Mouse (Mus musculus): ENCODE measurements at regions not wholly inside any gene's neighbourhood (a gene's known extent, or its start where the extent isn't known, plus 50 kb on each side); places are given as distances from the start of the nearest gene placed in this dataset.

GRCm38 (mm10) chr6:147861116-147861515, 185.9 kb upstream of the Far2 start:
- in situ Hi-C loops (cut with MboI; ENCODE audit: low pct_ligation_motif_present, low pct_unique_long_range_greater_than_20kb, low sequenced_read_pairs) (no loop called here), dilution Hi-C loops (cut with MboI; ENCODE audit: extremely low pct_ligation_motif_present, extremely low pct_unique_long_range_greater_than_20kb, low sequenced_read_pairs) (no loop called here)
- TF ChIP-seq POLR2A (IDR thresholded peaks at IDR 0.05; ENCODE audit: low read depth, low read length) (no peak), MEF2A (IDR thresholded peaks at IDR 0.05; ENCODE audit: borderline replicate concordance, low read depth, low read length) (no peak), CHD2 (IDR thresholded peaks at IDR 0.05; ENCODE audit: low read length) (no peak), KAT2A (IDR thresholded peaks at IDR 0.05; ENCODE audit: insufficient replicate concordance, low read length) (no peak), CHD1 (IDR thresholded peaks at IDR 0.05; ENCODE audit: low read depth, low read length) (no peak), JUND (conservative IDR thresholded peaks at IDR 0.05; ENCODE audit: low read depth, low read length) (no peak), POLR2AphosphoS2 (IDR thresholded peaks at IDR 0.05; ENCODE audit: low read depth, low read length) (no peak), ELF1 (IDR thresholded peaks at IDR 0.05; ENCODE audit: low read depth, low read length) (no peak), PAX5 (IDR thresholded peaks at IDR 0.05; ENCODE audit: low read length) (no peak), MAFK (IDR thresholded peaks at IDR 0.05; ENCODE audit: insufficient replicate concordance, low read length) (no peak), ZC3H11A (IDR thresholded peaks at IDR 0.05; ENCODE audit: low read depth, low read length) (no peak), EP300 (IDR thresholded peaks at IDR 0.05; ENCODE audit: low read length) (no peak), ZKSCAN1 (IDR thresholded peaks at IDR 0.05; ENCODE audit: borderline replicate concordance, low read depth, low read length) (no peak), NRF1 (IDR thresholded peaks at IDR 0.05; ENCODE audit: low read depth, low read length) (no peak)

GRCm38 (mm10) chr6:147871033-147871432, 176.0 kb upstream of the Far2 start:
- dilution Hi-C loops (cut with MboI; ENCODE audit: extremely low pct_ligation_motif_present, extremely low pct_unique_long_range_greater_than_20kb, low sequenced_read_pairs) = no loop called here
- H3K4me2 ChIP-seq (ENCODE audit: insufficient read depth, low read depth, poor library complexity, severe bottlenecking) = no peak overlapping the region; the same call in 1 of the 2 replicates
- no peak overlapping the region for H3K27ac ChIP-seq (ENCODE audit: insufficient read depth, low read depth)
- TF ChIP-seq ETS1 (conservative IDR thresholded peaks at IDR 0.05; ENCODE audit: low read depth, low read length) (no peak), CTCF (conservative IDR thresholded peaks at IDR 0.05 in 1 of 2, IDR thresholded peaks at IDR 0.05 in 1 of 2; ENCODE audit: low read depth in 2 of 2, low read length in 2 of 2) (no peak)
- H3K9me3 ChIP-seq (replicated peaks; ENCODE audit: low read length) = no peaks in the 10 kb centered on the region
- no peak for DNase-seq (ENCODE audit: extremely low read depth)
- H3K4me1 ChIP-seq (ENCODE audit: control insufficient read depth in 1 of 2, insufficient read depth in 2 of 2) = no peaks in the 10 kb centered on the region
- no peak overlapping the region for H3K9ac ChIP-seq (ENCODE audit: insufficient read depth, low read depth)
- no peaks in the 10 kb centered on the region for H3K79me2 ChIP-seq (replicated peaks; ENCODE audit: control insufficient read depth, extremely low read depth, insufficient read depth, poor library complexity, severe bottlenecking)
- H3K36me3 ChIP-seq (replicated peaks in 1 of 2; ENCODE audit: control insufficient read depth in 1 of 2, insufficient read depth in 1 of 2, low read length in 1 of 2) = no peaks in the 10 kb centered on the region
- H3K27me3 ChIP-seq (replicated peaks) = no peaks in the 10 kb centered on the region
- in situ Hi-C loops (cut with MboI; ENCODE audit: low pct_ligation_motif_present, low pct_unique_long_range_greater_than_20kb, low sequenced_read_pairs) = no loop called here
- no peak overlapping the region for H3K4me3 ChIP-seq (replicated peaks in 1 of 3; ENCODE audit: low read depth in 2 of 3, low read length in 2 of 3, poor library complexity in 1 of 3)

More at GRCm38 (mm10) chr6:147861116-147861515, 185.9 kb upstream of the Far2 start:
- Histone ChIP-seq H3K27me3 (replicated peaks) (no peaks in the 10 kb centered on the region), H3K4me3 (replicated peaks in 1 of 3; ENCODE audit: low read depth in 2 of 3, low read length in 2 of 3, poor library complexity in 1 of 3) (no peak overlapping the region), H3K9me3 (replicated peaks; ENCODE audit: low read length) (no peaks in the 10 kb centered on the region), H3K9ac (ENCODE audit: insufficient read depth, low read depth) (no peak overlapping the region), H3K79me2 (replicated peaks; ENCODE audit: control insufficient read depth, extremely low read depth, insufficient read depth, poor library complexity, severe bottlenecking) (no peaks in the 10 kb centered on the region), H3K4me1 (ENCODE audit: control insufficient read depth in 1 of 2, insufficient read depth in 2 of 2) (no peaks in the 10 kb centered on the region), H3K4me2 (ENCODE audit: insufficient read depth, low read depth, poor library complexity, severe bottlenecking) (no peak overlapping the region), H3K36me3 (replicated peaks in 1 of 2; ENCODE audit: control insufficient read depth in 1 of 2, insufficient read depth in 1 of 2, low read length in 1 of 2) (no peaks in the 10 kb centered on the region), H3K27ac (ENCODE audit: insufficient read depth, low read depth) (no peak overlapping the region)
- DNase-seq (ENCODE audit: extremely low read depth) = no peak

GRCm38 (mm10) chr6:147873173-147873572, 173.9 kb upstream of the Far2 start:
- no peak overlapping the region for H3K27ac ChIP-seq (ENCODE audit: insufficient read depth, low read depth)
- no peak overlapping the region for H3K9ac ChIP-seq (ENCODE audit: insufficient read depth, low read depth)
- no peak overlapping the region for H3K4me3 ChIP-seq (replicated peaks in 1 of 3; ENCODE audit: low read depth in 2 of 3, low read length in 2 of 3, poor library complexity in 1 of 3)
- no peaks in the 10 kb centered on the region for H3K36me3 ChIP-seq (replicated peaks in 1 of 2; ENCODE audit: control insufficient read depth in 1 of 2, insufficient read depth in 1 of 2, low read length in 1 of 2)
- dilution Hi-C loops (cut with MboI; ENCODE audit: extremely low pct_ligation_motif_present, extremely low pct_unique_long_range_greater_than_20kb, low sequenced_read_pairs) (no loop called here), in situ Hi-C loops (cut with MboI; ENCODE audit: low pct_ligation_motif_present, low pct_unique_long_range_greater_than_20kb, low sequenced_read_pairs) (no loop called here)
- no peak overlapping the region for H3K4me2 ChIP-seq (ENCODE audit: insufficient read depth, low read depth, poor library complexity, severe bottlenecking)
- H3K9me3 ChIP-seq (replicated peaks; ENCODE audit: low read length) = no peaks in the 10 kb centered on the region
- no peaks in the 10 kb centered on the region for H3K27me3 ChIP-seq (replicated peaks)
- no peaks in the 10 kb centered on the region for H3K4me1 ChIP-seq (ENCODE audit: control insufficient read depth in 1 of 2, insufficient read depth in 2 of 2)
- no peaks in the 10 kb centered on the region for H3K79me2 ChIP-seq (replicated peaks; ENCODE audit: control insufficient read depth, extremely low read depth, insufficient read depth, poor library complexity, severe bottlenecking)
- no peak for DNase-seq (ENCODE audit: extremely low read depth)
- TF ChIP-seq NELFE (IDR thresholded peaks at IDR 0.05; ENCODE audit: low read depth, low read length) (no peak), ZNF384 (IDR thresholded peaks at IDR 0.05; ENCODE audit: low read depth, low read length) (no peak), HCFC1 (IDR thresholded peaks at IDR 0.05; ENCODE audit: low read depth, low read length) (no peak), RAD21 (IDR thresholded peaks at IDR 0.05; ENCODE audit: low read depth, low read length) (no peak), UBTF (IDR thresholded peaks at IDR 0.05; ENCODE audit: low read depth, low read length) (no peak), GABPA (IDR thresholded peaks at IDR 0.05; ENCODE audit: insufficient replicate concordance, low read depth, low read length) (no peak), RCOR1 (conservative IDR thresholded peaks at IDR 0.05; ENCODE audit: low read depth, low read length) (no peak), MAX (IDR thresholded peaks at IDR 0.05; ENCODE audit: low read length) (no peak), E2F4 (IDR thresholded peaks at IDR 0.05; ENCODE audit: insufficient replicate concordance, low read depth, low read length) (no peak), POLR2A (IDR thresholded peaks at IDR 0.05; ENCODE audit: low read depth, low read length) (no peak), JUND (conservative IDR thresholded peaks at IDR 0.05; ENCODE audit: low read depth, low read length) (no peak), NRF1 (IDR thresholded peaks at IDR 0.05; ENCODE audit: low read depth, low read length) (no peak)

All from CH12.LX (cell line).